Mouse (Mus musculus): ENCODE data around the gene Pigk.

DNA sequence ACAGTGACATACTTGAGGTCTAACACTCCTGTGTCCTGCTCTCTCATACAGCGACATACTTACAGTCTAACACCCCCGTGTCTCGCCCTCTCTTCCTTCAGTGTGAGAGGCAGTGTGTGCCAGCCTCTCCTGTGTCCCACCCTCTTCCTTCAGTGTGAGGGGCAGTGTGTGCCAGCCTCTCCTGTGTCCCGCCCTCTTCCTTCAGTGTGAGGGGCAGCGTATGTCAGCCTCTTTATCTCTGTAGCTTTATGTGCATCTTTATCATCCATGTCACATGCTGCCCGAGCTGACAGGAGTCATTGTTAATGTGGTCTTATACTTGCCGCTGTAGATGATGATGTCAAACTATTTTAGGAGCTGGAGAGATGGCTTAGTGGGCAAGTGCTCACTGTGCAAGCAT lies 41.6 kb downstream of the Pigk start:
- no peak for TF ChIP-seq CTCF (IDR thresholded peaks at IDR 0.05; ENCODE audit: low read depth, low read length)
- no peak for TF ChIP-seq GATA1 (IDR thresholded peaks at IDR 0.05; ENCODE audit: borderline replicate concordance, low read length)
- no peak for TF ChIP-seq GATA2 (IDR thresholded peaks at IDR 0.05; ENCODE audit: borderline replicate concordance, low read depth, low read length)
- TF ChIP-seq POLR2AphosphoS5 (IDR thresholded peaks at IDR 0.05; ENCODE audit: insufficient replicate concordance, low read depth, low read length): no peak

All from G1E (cell line).